In the genomic region with DNA sequence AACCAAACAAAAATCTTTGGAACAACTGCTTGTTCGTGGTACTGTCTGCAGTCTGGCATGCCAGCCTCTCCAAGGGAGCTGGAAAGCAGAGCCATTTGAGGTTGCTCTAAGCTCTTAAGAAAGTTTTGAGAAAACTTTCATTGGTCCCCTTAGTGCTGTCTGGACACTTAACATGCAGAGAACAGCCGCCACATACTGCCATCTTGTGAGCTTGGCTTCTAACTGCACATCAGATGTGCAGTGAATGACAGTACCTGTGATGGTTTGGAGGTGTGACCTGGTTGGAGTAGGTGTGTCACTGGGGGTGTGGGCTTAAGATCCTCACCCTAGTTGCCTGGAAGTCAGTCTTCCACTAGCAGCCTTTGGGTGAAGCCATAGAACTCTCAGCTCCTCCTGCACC, we compare ENCODE assay signal across 10 mouse cellular contexts. TPM values are rescaled to one million over a fixed set of nuclear protein-coding genes. Genes with fewer than 3 reads are reported as not detected.
DNase-seq lines count a peak whose midpoint lies in the region; ATAC-seq and TF ChIP-seq lines count a peak whose summit lies in the region.
"Had no signal": no experiment of that assay in that cellular context is flagged by ENCODE, and none has a peak within 500 bp of the region (broad histone marks: within the 10 kb centered on the region; RNA-seq: fewer than 3 reads in every experiment).

No protein-coding gene starts in this region.

- 87% methylated on average over 2 of the region's 2 CpGs for WGBS in heart, embryonic 12.5 days
- 72% methylated on average over 2 of the region's 2 CpGs for WGBS in stomach, postnatal 0 days

- peak; percentile 50 for TF ChIP-seq CTCF in stomach, postnatal 0 days (IDR thresholded peaks at IDR 0.05; ENCODE audit: low read depth)

- no peaks in the 10 kb centered on the region for H3K27me3 ChIP-seq in heart, embryonic 12.5 days (replicated peaks)
- H3K27me3 ChIP-seq in stomach, postnatal 0 days (ENCODE audit: control insufficient read depth, insufficient read depth, low read length), result no peaks in the 10 kb centered on the region
- H3K27me3 ChIP-seq: lung, embryonic 15.5 days had no signal

- no peak overlapping the region for H3K4me2 ChIP-seq in heart, embryonic 12.5 days
- no peak overlapping the region for H3K4me2 ChIP-seq in stomach, postnatal 0 days (replicated peaks; ENCODE audit: low read depth)
- H3K4me2 ChIP-seq: lung, embryonic 15.5 days had no signal

- peaks cover 69% of the 10 kb centered on the region for H3K36me3 ChIP-seq in heart, embryonic 12.5 days
- peaks cover 8% of the 10 kb centered on the region for H3K36me3 ChIP-seq in stomach, postnatal 0 days (ENCODE audit: control insufficient read depth, insufficient read depth, low read length)

- H3K27ac ChIP-seq in heart, embryonic 12.5 days (ENCODE audit: poor library complexity, severe bottlenecking), result no peak overlapping the region
- no peak overlapping the region for H3K27ac ChIP-seq in stomach, postnatal 0 days (replicated peaks)
- H3K27ac ChIP-seq: lung, embryonic 15.5 days had no signal

- no peak overlapping the region for H3K4me3 ChIP-seq in heart, embryonic 12.5 days
- H3K4me3 ChIP-seq in stomach, postnatal 0 days (ENCODE audit: low read depth, low read length), result no peak overlapping the region
- H3K4me3 ChIP-seq: lung, embryonic 15.5 days had no signal

- ATAC-seq in heart, embryonic 12.5 days (ENCODE audit: insufficient number of reproducible peaks, low FRiP score), result no peak
- ATAC-seq in stomach, postnatal 0 days (ENCODE audit: low FRiP score, low TSS enrichment), result no peak
- ATAC-seq: activated CD4-positive, CD25-positive, alpha-beta regulatory T cell, adult 4 months had no signal

- H3K9me3 ChIP-seq in heart, embryonic 12.5 days (replicated peaks), result no peaks in the 10 kb centered on the region
- H3K9me3 ChIP-seq in stomach, postnatal 0 days (ENCODE audit: control insufficient read depth, low read length), result no peaks in the 10 kb centered on the region
- H3K9me3 ChIP-seq: lung, embryonic 15.5 days had no signal

- H3K4me1 ChIP-seq in heart, embryonic 12.5 days (replicated peaks), result 0 out of 2 replicates have a peak, but pooled peaks cover 4% of the 10 kb centered on the region
- no peaks in the 10 kb centered on the region for H3K4me1 ChIP-seq in stomach, postnatal 0 days (replicated peaks; ENCODE audit: control insufficient read depth, insufficient read depth)
- H3K4me1 ChIP-seq: lung, embryonic 15.5 days had no signal

- no peak for TF ChIP-seq EP300 in stomach, postnatal 0 days (optimal IDR thresholded peaks at IDR 0.05)

- peak; percentile 42 for DNase-seq in heart, adult 11 months
- peak; percentile 22 for DNase-seq in lung, postnatal 10 days
- no peak for DNase-seq in lung, postnatal 14 days
- DNase-seq in T-cell, adult 2 months (ENCODE audit: low spot score), result peak; percentile 31
- DNase-seq in stomach, postnatal 0 days (ENCODE audit: low spot score), result no peak
- DNase-seq in layer of hippocampus, adult 9-10 months (ENCODE audit: low spot score), result no peak
- no peak for DNase-seq in left cerebral cortex, adult 8-10 months (ENCODE audit: low spot score in 2 of 2)

- H3K9ac ChIP-seq in heart, embryonic 12.5 days, result no peak overlapping the region
- H3K9ac ChIP-seq in stomach, postnatal 0 days (ENCODE audit: low read length), result no peak overlapping the region
- H3K9ac ChIP-seq: lung, embryonic 15.5 days had no signal

RNA-seq across cellular contexts. Expression of gene Bbc3, which starts 29.5 kb away (rescaled TPM):
- polyA plus RNA-seq in heart, embryonic 12.5 days (2016; fragmentation: Nextera tagmentation; extraction: Ambion mirVana), result 9.8 and 10.4 TPM in 2 replicates
- polyA plus RNA-seq in stomach, postnatal 0 days (2015; fragmentation: Nextera tagmentation; extraction: Ambion mirVana), result 3.7 and 5.0 TPM in 2 replicates
- total RNA-seq in left cerebral cortex, adult 8-10 months (2022), result 10 to 100 TPM in 3 of 4 experiments, 1 to 10 TPM in 1; 9.2 to 15.8 (median 12.0) TPM

RNA-seq across cellular contexts. Expression of gene Sae1, which starts 49.9 kb away (rescaled TPM):
- polyA plus RNA-seq in heart, embryonic 12.5 days (2016; fragmentation: Nextera tagmentation; extraction: Ambion mirVana), result 232 and 254 TPM in 2 replicates
- polyA plus RNA-seq in stomach, postnatal 0 days (2015; fragmentation: Nextera tagmentation; extraction: Ambion mirVana), result 119 and 123 TPM in 2 replicates
- total RNA-seq in left cerebral cortex, adult 8-10 months (2022), result 100 to 1,000 TPM in 3 of 4 experiments, 10 to 100 TPM in 1; 92.2 to 108 (median 105) TPM

RNA-seq across cellular contexts. Expression of gene Ccdc9, which starts 51.1 kb away (rescaled TPM):
- polyA plus RNA-seq in heart, embryonic 12.5 days (2016; fragmentation: Nextera tagmentation; extraction: Ambion mirVana), result 24.3 and 31.2 TPM in 2 replicates
- polyA plus RNA-seq in stomach, postnatal 0 days (2015; fragmentation: Nextera tagmentation; extraction: Ambion mirVana), result 11.5 and 13.0 TPM in 2 replicates
- 100 to 1,000 TPM in 1 of 4 experiments, 10 to 100 TPM in 3; 80.6 to 105 (median 83.6) TPM for total RNA-seq in left cerebral cortex, adult 8-10 months (2022)

Comparison
In these comparisons a context has a peak if more than half of its experiments do, and no peak if none do; other contexts are left out.
1. DNase-seq: peak in heart, adult 11 months (single experiment), lung, postnatal 10 days (single experiment) and T-cell, adult 2 months (single experiment); none in lung, postnatal 14 days (single experiment), stomach, postnatal 0 days (single experiment), layer of hippocampus, adult 9-10 months (single experiment) and left cerebral cortex, adult 8-10 months (0 of 2).